Mouse (Mus musculus) embryonic facial prominence, embryonic 12.5 days (tissue): ENCODE measurements at regions not wholly inside any gene's neighbourhood (a gene's known extent, or its start where the extent isn't known, plus 50 kb on each side); places are given as distances from the start of the nearest gene placed in this dataset.

Experiments
- ATAC-seq: fragments of 200-750 bp; cut with Nextera tagmentation; 2 replicates; pipeline ENCODE4 v1.8.0; 2017; ENCODE audit not compliant: insufficient number of reproducible peaks, insufficient read depth, low FRiP score, low TSS enrichment
- H3K27ac ChIP-seq: fragments of 300-500 bp; sonication (generic); 2 replicates; pipeline ENCODE4 v1.5.1; 2016; ENCODE audit warnings: mild to moderate bottlenecking
- H3K27me3 ChIP-seq: fragments of 300-500 bp; sonication (generic); 2 replicates; pipeline ENCODE4 v1.6.1; 2016; ENCODE audit warnings: mild to moderate bottlenecking, moderate library complexity
- H3K36me3 ChIP-seq: fragments of 300-500 bp; sonication (generic); 2 replicates; pipeline ENCODE4 v1.6.1; 2016; ENCODE audit warnings: mild to moderate bottlenecking
- H3K4me1 ChIP-seq: fragments of 300-500 bp; sonication (generic); 2 replicates; pipeline ENCODE4 v1.6.1; 2016
- H3K4me2 ChIP-seq: fragments of 300-500 bp; sonication (generic); replicated peaks from 2 replicates; pipeline ENCODE4 v1.6.1; 2016; ENCODE audit warnings: mild to moderate bottlenecking, moderate library complexity
- H3K4me3 ChIP-seq: fragments of 300-500 bp; sonication (generic); 2 replicates; pipeline ENCODE4 v1.5.1; 2016; ENCODE audit warnings: mild to moderate bottlenecking
- H3K9ac ChIP-seq: fragments of 300-500 bp; sonication (generic); 2 replicates; pipeline ENCODE4 v1.6.1; 2016; ENCODE audit warnings: mild to moderate bottlenecking, moderate library complexity
- H3K9me3 ChIP-seq: fragments of 300-500 bp; sonication (generic); 2 replicates; pipeline ENCODE4 v1.6.1; 2016; ENCODE audit warnings: mild to moderate bottlenecking, moderate library complexity
- WGBS: fragments of 180-500 bp; shearing (Covaris S2); methylation state at CpG from one replicate; pipeline ENCODE4 v1.1.7; 2016; 5-methylcytosine and 5-hydroxymethylcytosine counted together

DNA sequence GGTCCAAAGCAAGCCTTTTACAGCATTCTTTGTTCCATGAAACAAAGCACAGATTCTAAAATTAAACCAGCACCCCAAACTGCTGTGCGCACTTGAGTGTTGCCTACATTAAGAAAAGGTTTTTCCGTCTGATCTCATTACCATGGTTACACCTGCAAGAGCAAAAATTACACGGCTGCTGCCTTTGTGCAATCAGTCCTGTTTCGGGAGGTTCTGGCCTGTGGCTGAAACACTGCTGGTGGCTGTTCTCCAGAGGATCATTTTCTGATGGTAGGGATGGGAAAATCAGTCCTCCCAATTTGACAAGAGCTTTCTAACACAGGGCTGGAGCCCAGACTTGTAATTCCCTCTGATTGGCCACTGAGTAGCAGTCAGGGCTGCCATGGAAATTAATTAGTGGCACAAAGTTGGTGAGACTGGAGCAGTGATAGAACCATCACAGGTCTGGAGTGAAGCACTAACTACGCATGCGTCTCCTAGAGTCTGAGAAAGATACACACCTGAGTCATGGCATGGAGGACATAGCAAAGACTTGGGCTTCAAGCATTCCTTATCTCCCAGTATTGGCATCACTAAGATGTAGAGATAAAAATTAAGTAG lies 114.8 kb upstream of the Fam49a start:
- WGBS: 82% methylated on average over 6 of the region's 6 CpGs

DNA sequence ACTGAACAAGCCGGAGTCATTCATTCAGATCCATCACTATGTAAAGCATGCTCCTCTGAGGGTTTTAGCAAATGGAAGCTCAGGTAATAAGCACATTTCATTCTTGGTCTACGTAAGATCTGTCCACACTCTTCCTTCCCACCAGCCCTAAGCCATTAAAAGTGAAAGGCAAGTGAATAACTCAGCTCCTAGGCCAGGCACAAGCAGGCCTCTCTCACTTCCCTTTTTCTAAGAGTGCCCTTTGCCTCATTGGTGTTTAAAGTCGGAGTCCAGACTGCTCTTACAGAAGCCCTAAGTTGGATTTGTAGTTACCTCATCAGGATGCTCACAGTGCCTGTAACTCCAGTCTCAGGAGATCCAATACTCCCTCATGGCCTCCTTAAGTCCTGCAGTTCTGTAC lies 114.1 kb upstream of the Fam49a start:
- H3K4me3 ChIP-seq: no peak overlapping the region
- 84% methylated on average over 3 of the region's 3 CpGs for WGBS

More for the DNA sequence above, 114.8 kb upstream of the Fam49a start:
- H3K9me3 ChIP-seq: no peaks in the 10 kb centered on the region
- no peak overlapping the region for H3K9ac ChIP-seq
- H3K27me3 ChIP-seq: no peaks in the 10 kb centered on the region
- no peak overlapping the region for H3K4me2 ChIP-seq
- no peak for ATAC-seq
- H3K27ac ChIP-seq: no peak overlapping the region
- no peaks in the 10 kb centered on the region for H3K4me1 ChIP-seq
- no peak overlapping the region for H3K4me3 ChIP-seq
- no peaks in the 10 kb centered on the region for H3K36me3 ChIP-seq

DNA sequence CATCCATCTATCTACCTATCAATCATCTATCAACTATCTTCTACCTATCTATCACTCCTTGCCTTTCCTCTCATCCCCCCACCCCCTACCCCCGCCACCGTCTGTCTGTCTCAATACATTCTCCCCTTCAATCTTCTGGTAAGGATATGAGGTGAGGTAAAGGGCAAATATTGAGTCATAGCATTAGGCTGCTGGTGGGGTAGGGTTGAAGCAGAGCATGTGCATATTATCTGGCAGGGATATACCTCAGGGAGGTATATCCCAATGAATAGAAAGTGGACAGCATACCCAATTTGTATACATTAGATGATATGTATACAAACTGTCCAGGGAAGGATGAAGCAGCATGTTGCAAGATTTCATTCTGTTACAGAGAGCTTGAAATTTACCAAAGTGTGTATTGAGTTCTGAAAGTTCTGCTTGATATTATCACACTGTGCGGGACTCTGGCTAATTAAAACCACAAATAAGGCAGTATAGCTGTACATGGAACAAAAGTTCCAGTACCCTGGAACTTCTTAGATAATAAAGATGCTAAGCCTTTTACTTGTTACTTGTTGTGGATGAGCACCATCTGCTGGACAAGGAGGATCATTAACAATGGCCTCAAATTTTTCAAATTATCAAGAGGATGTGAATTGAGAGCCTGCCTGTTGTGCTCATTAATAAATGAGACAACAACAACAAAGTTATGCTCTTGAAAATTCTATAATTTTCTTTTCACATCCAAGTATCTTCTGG lies 113.1 kb upstream of the Fam49a start:
- Histone ChIP-seq H3K4me1 (no peaks in the 10 kb centered on the region), H3K4me3 (no peak overlapping the region), H3K4me2 (no peak overlapping the region), H3K36me3 (no peaks in the 10 kb centered on the region), H3K9ac (no peak overlapping the region), H3K27me3 (no peaks in the 10 kb centered on the region), H3K27ac (no peak overlapping the region), H3K9me3 (no peaks in the 10 kb centered on the region)
- no peak for ATAC-seq
- 56% methylated on average over 3 of the region's 3 CpGs for WGBS

More for the DNA sequence above, 114.1 kb upstream of the Fam49a start:
- Histone ChIP-seq H3K9ac (no peak overlapping the region), H3K9me3 (no peaks in the 10 kb centered on the region), H3K27ac (no peak overlapping the region), H3K4me2 (no peak overlapping the region), H3K36me3 (no peaks in the 10 kb centered on the region), H3K27me3 (no peaks in the 10 kb centered on the region), H3K4me1 (no peaks in the 10 kb centered on the region)
- no peak for ATAC-seq

DNA sequence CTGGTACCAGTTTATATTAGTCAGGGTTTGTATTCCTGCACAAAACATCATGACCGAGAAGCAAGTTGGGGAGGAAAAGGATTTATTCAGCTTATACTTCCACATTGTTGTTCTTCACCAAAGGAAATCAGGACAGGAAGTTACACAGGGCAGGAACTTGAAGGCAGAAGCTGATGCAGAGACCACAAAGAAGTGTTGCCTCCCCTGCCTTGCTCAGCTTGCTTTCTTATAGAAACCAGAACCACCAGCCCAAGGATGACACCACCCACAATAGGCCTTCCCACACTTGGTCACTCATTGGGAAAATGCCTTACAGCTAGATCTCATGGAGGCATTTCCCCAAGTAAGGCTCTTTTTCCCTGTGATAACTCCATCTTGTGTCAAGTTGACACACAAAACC lies 97.5 kb upstream of the Fam49a start:
- no peak overlapping the region for H3K9ac ChIP-seq
- no peaks in the 10 kb centered on the region for H3K27me3 ChIP-seq
- no peak overlapping the region for H3K27ac ChIP-seq
- WGBS: 77% methylated on average over 1 of the region's 1 CpGs
- H3K9me3 ChIP-seq: no peaks in the 10 kb centered on the region
- H3K4me3 ChIP-seq: no peak overlapping the region
- no peak for ATAC-seq
- H3K4me1 ChIP-seq: no peaks in the 10 kb centered on the region
- no peak overlapping the region for H3K4me2 ChIP-seq
- no peaks in the 10 kb centered on the region for H3K36me3 ChIP-seq

DNA sequence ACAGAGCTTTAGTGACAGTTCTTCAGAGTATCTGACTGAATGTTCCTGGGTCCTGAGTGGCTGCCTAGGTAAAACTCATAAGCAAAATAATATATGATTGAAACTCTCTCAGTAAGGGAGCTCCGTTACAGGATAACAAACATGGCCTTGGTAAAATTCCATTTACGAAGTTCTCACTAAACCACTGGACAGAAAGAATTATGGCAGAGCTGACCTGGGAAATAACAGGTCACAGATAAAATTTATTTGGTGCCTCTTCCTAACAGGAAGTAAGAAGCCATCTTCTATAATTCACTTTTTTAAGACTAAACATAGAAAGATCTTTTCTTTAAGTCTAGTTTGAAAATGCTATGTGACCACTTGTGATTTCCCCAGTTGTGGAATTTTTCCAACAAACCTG lies 91.4 kb upstream of the Fam49a start:
- Histone ChIP-seq H3K4me2 (no peak overlapping the region), H3K4me3 (no peak overlapping the region), H3K4me1 (no peaks in the 10 kb centered on the region), H3K36me3 (no peaks in the 10 kb centered on the region), H3K27ac (no peak overlapping the region), H3K9me3 (no peaks in the 10 kb centered on the region), H3K27me3 (no peaks in the 10 kb centered on the region), H3K9ac (no peak overlapping the region)
- no peak for ATAC-seq
- 87% methylated on average over 2 of the region's 2 CpGs for WGBS

DNA sequence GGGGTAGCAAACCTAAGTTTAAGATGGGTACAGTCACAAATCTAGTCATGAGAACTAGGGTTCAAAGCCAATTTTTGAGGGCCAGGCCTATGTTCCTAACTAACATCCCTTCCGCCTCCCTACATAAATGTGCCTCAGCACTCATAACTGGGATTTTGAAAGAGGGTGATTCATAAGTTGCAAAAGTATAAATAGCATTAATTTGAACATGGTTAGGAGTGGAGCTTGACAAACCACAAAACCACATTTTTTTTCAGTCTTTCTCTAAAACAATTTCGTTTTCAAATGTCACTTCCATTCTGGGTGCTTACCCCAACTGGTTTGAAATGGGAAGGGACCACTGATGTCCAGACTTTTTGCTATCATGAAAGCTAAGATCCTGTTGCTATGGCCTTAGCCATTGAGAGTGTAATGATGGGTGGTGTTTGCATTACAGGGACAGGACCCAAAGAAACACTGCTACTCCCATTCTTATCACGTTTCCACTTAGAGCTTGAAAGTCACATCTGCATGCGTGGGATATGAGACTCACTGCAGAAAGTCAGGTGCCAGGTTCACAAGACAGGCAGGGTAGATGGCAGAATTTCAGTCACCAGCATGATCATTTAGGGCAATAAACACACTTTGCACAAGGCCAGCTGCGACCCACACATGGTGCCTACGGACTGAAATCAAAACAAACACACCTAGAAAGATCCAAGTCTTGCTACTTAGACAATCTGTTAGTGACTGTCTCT lies 89.7 kb upstream of the Fam49a start:
- WGBS: 84% methylated on average over 6 of the region's 6 CpGs

DNA sequence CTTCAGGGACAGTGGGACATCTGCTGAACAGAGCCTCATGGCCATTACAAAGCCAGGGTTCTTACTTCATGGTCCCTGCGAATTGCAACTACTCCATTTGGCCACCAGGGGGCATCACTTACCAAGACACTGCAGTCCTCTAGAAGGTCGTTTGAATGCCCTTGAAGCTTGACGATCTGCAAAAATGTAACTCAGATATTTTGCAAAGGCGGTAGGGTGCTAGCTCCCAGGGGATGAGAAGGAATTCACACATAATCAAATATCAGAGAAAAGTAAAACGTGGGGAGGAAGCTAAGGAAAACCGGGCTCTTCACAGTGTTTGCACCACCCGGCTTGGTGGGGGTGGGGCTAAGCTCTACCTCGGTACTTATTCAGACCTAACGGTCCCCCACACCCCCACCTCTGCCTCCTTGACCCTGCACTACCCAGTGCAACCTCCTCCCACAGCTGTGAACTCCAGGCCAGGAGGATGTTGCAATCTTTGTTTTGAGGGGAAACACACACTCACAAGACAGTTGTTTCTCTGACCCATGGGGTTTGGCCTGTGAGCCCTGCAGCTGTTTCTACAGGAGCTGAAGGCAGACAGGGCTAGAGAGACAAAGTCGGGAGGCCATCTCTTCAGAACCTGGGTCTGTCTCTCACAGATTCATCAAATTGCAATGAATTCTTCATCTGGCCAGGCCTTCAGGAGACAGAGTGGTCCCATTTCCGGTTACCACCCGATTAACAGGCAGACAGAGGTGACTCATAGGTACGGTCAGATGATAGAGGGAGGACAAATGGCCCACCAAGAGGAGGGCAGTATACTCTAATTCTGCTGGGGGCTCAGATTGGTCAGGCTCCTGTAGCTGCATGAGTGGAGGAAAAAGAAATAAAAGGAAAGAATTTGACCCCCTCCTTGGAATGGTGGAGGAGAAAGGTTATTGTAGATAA lies 85.3 kb upstream of the Fam49a start:
- no peaks in the 10 kb centered on the region for H3K27me3 ChIP-seq
- H3K9ac ChIP-seq: no peak overlapping the region
- ATAC-seq: peak; percentile 71
- WGBS: 11% methylated on average over 13 of the region's 13 CpGs
- peaks cover 11% of the 10 kb centered on the region for H3K4me1 ChIP-seq
- peak overlapping the region; percentile 25 for H3K4me3 ChIP-seq
- no peaks in the 10 kb centered on the region for H3K9me3 ChIP-seq
- no peaks in the 10 kb centered on the region for H3K36me3 ChIP-seq
- 0 out of 2 replicates have a peak overlapping the region, but pooled peaks have one; percentile 6 for H3K27ac ChIP-seq
- peak overlapping the region; percentile 49 for H3K4me2 ChIP-seq

More for the DNA sequence above, 89.7 kb upstream of the Fam49a start:
- no peak for ATAC-seq
- Histone ChIP-seq H3K4me1 (peaks cover 9% of the 10 kb centered on the region), H3K4me3 (no peak overlapping the region), H3K4me2 (no peak overlapping the region), H3K9me3 (no peaks in the 10 kb centered on the region), H3K36me3 (no peaks in the 10 kb centered on the region), H3K9ac (no peak overlapping the region), H3K27ac (no peak overlapping the region), H3K27me3 (no peaks in the 10 kb centered on the region)

DNA sequence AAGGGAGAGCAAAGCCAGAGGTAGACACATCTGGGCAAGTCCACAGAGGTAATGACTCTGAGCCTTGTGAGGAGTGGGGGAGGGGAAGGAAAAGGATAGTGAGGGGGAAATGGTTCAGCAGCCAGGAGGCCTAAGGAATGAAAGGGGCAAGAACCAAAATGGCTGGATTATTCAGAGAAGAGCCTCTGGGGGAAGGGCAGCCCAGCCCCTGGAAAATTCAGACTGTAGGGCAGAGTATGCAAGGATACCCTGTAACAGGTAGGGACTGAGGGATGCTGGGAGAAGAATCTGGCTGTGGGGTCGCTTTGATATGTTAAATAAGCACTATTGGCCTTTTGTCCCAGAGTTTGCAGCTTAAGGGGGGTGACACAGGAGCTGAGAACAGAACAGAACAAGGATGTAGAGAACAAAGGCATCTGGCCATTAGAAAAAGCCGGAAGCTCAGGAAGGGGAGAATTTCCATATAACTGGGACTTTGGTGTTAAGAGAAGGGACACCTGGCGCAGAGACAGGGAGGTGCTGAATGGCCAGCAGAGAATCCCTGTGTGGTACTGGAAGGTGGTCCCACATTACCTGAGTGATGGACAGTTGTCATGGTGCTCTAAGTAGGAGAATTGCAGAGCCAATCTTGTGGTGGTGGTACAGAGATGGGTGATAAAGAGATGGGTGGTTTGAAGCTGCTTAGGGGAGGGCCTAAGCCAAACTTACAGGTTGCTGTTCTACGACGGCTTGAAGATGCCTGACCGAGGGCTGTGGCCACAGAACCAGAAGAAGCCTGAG lies 84.5 kb upstream of the Fam49a start:
- Histone ChIP-seq H3K36me3 (no peaks in the 10 kb centered on the region), H3K4me3 (no peak overlapping the region), H3K9me3 (no peaks in the 10 kb centered on the region), H3K4me1 (peaks cover 11% of the 10 kb centered on the region), H3K27ac (no peak overlapping the region), H3K4me2 (no peak overlapping the region), H3K9ac (no peak overlapping the region), H3K27me3 (no peaks in the 10 kb centered on the region)
- 76% methylated on average over 6 of the region's 6 CpGs for WGBS
- ATAC-seq: no peak

DNA sequence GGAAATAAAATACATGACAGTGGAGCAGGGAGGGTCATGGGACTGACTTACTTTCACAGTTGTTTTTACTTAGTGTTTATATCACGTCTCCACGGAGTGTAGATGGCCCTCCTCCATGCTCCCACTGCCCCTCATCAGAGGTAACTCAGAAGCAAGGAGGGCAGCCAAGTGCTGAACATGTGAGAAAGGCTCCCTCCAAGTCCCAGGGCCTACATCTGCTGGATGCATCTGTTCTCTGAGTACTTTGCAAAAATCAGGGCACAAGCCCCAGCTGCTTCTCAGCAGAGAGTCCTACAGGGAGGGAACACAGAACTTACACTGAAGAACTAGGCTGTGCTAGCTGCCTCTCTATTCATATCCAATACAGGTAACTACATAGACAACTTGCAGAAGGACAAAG lies 83.5 kb upstream of the Fam49a start:
- Histone ChIP-seq H3K4me2 (no peak overlapping the region), H3K27me3 (no peaks in the 10 kb centered on the region), H3K36me3 (no peaks in the 10 kb centered on the region), H3K9ac (no peak overlapping the region), H3K4me1 (peaks cover 11% of the 10 kb centered on the region), H3K9me3 (no peaks in the 10 kb centered on the region), H3K27ac (no peak overlapping the region), H3K4me3 (no peak overlapping the region)
- WGBS: 39% methylated on average over 2 of the region's 2 CpGs
- ATAC-seq: no peak

DNA sequence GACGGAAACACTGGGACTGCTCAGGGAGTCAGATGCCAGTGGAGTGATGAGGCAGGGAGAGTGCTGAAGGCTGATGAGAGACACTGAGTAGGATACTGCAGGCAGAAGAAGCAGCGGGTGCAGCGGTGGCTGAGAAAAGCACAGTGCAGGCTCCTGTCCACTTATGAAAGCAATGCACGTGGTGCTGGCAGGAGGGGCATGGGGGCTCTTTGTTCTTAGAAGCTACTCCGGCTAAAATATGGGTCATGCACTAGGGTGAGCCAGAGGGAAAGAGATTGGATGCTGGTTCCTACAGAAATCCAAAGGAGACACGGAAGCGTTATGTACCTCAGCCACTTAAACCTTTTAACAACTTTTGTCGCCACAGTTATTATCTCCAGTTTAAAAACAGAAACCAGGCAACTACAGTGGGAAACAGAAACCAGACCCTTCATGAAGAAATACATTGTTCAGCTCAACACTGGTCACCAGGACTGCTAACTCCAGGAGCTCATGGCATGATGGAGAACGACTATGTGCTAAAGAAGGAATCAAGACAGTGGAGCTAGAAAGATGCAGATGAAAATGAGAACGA lies 82.6 kb upstream of the Fam49a start:
- WGBS: 77% methylated on average over 10 of the region's 10 CpGs
- no peaks in the 10 kb centered on the region for H3K27me3 ChIP-seq
- no peaks in the 10 kb centered on the region for H3K9me3 ChIP-seq
- no peaks in the 10 kb centered on the region for H3K36me3 ChIP-seq
- H3K4me1 ChIP-seq: peaks cover 11% of the 10 kb centered on the region
- ATAC-seq: no peak
- H3K4me3 ChIP-seq: no peak overlapping the region
- H3K27ac ChIP-seq: no peak overlapping the region
- no peak overlapping the region for H3K9ac ChIP-seq
- no peak overlapping the region for H3K4me2 ChIP-seq
